Mouse (Mus musculus): Measurements from ENCODE around the gene Lrrc18.

Gene Lrrc18

DNA sequence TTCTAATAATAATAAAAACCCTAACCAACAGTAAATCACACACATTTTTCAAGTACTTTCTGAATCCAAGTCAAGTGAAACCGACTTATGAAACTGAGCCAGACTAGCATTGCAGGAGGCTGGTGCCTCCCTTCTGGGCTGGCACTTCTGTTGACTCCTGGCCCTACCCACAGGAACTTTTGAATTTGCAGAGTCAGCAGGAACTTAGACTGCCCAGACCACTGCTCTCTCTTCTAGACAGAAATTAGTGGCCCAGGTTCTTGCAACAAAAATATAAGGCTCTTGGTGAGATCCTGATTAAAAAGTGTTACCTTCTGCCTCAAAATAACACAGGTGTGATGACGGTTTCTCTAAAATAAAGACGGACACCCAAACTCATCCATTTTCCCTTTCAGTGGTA lies 54.0 kb downstream of the Lrrc18 start:
- in situ Hi-C loops (cut with MboI, MseI) = no loop called here

DNA sequence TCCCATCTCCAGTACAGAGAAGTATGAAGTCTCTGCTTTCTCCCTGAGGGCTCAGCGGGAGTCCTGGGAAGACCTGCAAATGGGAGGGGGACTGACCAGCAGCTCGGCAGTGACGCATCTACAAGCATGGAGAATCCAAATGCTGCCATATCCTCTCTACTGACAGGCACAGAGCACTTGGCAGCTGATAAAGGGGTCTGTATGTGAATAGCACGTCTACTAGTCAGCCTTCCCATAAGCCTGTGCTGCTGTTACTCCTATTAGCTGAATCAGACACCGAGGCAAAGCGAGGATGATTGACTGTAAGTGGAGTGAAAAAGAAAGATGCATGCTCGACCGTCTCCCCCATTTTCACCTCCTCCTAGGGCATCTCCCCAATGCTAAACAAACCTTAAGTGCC lies 62.3 kb downstream of the Lrrc18 start:
- in situ Hi-C loops (cut with MboI, MseI) = no loop called here

DNA sequence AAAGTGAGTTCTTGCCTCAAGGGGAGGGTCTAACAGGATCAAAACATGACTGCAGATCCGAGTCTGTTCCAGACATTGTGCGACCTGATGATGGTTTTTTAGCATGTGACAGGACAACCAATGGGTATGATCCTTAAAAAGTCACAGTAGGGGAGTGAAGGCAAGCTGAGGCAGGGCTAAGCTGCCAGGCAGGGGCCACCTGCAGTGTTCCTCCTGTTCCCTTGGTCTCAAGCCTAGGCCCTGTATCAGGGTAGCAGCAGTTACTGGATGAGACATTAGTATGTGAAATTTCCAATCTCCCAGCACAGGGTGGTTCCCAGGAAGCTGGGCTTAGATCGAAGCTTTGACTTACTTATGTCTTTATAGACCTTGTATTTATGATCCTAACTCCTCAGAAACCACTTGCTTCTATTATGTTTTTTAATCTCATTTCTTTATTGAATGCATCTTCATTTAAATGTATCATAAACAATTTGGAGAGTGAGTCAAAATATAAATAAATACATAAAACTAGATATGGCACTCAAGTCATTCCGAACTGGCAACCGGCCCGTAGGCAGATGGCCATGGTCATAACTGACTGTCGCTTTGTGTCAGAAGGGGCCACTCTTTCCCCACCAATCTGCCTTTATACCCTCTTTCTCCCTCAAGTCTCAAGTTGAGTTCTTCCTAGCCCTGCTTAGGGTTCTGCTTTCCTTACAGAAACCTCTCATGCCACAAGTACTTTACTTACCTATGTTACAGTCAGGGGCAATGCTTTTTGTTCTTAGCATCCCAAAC lies 67.9 kb downstream of the Lrrc18 start:
- in situ Hi-C loops (cut with MboI, MseI) = no loop called here

DNA sequence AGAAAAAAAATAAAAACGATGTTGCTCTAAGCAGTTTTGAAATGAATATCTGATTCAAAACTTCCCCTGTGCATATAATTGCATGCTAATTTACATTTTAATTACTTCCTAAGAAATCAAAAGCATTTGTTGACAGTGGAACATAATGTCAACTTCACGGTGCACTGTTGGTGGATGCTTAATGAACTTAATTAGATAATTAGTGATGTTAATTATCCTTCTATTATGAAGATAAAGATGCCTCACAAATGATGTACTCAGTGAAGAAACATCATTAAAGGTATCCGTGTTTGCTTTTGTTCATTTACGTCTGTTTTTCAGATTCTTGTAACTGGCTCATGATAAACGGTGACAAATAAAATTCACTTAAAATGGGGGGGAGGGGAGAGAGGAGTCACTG lies 71.8 kb downstream of the Lrrc18 start:
- in situ Hi-C loops (cut with MboI, MseI) = no loop called here

Data from regulatory T cell (primary cell).